Mouse (Mus musculus) adrenal gland, postnatal 4 days (tissue): ENCODE results near the gene Pef1. TPM values are rescaled to one million over a fixed set of nuclear protein-coding genes. Genes with fewer than 3 reads are reported as not detected.

Experiments used
- DNase-seq, 2 experiments: peaks; one replicate each; pipeline ENCODE4 v3.0.0; 2021 to 2022; ENCODE audit warnings: low spot score in 2 of 2, mixed read lengths in 2 of 2
- total RNA-seq, 2 experiments: library from RNA; stranded (reverse); gene quantifications; 2 replicates each; pipeline ENCODE4 v1.2.3; 2021

The Pef1 gene
- total RNA-seq, 2 experiments from 2014 or later = 63.6 to 65.1 TPM

DNA sequence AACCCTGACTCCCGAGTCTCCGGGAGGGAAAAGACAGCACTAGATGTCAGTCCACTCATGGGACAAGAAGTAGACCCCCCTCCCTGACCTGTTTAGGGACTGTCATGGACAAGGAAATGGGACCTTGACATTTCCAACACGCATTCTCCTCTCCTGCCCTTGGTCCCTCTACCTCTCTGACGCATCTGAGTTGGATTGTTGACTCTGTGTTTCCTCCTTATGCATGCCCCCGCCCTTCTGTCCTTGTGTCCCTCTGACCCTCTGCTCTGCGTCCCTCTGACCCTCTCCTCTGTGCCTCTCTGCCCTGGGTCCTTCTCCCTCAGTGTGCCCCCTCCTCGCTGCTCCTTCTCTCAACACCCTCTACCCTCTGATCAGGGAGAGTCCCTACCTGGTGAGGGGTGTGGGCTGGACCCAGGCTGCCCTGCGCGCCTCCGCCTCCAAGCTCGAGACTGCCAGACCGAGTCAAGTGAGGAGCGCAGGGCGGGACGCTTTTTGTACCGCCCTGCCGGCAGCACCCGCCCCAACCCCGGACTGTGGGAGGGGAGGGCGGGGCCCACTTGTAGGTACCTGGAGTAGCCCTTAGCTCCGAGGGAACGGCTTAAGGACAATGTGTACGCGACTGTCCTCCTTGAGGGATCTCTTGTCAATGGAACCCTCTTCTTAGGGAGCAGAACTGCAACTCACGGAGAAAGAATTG lies 72.1 kb downstream of the Pef1 start:
- DNase-seq = peak in 1 of 2 experiments; percentile 60

DNA sequence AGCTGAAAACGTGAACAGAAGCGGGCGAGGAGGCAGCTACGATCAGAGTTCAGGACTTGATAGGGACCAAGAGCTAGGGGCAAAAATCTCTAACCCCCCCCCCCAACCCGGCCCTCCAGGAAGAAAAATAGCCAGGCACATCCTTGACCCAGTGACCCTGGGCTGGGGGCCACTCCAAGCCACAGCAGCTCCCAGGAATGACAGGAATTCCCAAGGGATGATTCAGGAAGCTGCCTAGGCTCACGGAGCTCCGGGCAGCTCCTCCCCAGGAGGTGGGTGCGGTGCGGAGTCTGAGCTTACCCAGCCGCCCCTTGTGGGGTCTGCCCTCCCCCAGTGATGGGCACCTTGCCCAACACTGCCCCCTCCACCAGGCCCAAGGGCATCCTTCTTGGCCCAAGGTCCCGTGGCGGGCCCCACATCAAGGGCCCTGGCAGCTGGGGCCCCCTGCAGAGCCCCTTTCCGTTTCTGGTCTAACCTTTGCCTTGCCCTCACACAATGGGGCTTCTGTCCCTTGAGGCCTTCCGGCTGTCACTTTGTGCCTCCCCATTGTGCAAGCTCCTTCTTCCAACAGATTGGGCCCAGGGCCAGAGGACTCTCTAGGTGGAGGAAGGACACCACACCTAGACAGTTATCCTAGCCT lies 72.8 kb downstream of the Pef1 start, which contains the start of gene Tinagl1:
Gene Tinagl1 (minus strand): TSS at position 51 of the 640 bp plus-strand sequence.
- DNase-seq = no peak

DNA sequence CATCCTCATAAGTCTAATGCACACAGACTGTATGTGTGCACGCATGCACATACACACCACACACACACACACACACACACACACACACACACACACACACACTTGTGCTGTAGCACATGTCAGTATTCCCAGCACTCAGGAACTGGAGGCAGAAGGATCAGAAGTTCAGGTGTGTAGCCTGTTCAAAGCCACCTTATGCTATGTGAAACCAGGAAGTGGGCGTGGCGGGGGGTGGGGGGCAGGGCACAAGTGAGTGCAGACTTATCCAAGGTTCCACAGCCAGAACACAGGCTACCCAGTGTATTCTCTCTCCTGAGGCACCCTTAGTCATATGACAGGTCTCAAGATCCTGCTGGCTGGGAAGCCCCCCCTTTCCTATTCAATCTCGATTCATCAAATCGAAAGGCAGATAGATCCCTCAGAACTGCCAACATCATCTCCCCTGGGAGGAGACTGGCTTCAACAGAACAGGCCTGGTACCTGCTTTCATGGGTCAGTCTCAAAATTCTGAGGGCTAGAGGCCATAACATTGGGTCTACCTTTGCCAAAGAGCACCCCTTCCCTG lies 73.9 kb downstream of the Pef1 start:
- no peak for DNase-seq

DNA sequence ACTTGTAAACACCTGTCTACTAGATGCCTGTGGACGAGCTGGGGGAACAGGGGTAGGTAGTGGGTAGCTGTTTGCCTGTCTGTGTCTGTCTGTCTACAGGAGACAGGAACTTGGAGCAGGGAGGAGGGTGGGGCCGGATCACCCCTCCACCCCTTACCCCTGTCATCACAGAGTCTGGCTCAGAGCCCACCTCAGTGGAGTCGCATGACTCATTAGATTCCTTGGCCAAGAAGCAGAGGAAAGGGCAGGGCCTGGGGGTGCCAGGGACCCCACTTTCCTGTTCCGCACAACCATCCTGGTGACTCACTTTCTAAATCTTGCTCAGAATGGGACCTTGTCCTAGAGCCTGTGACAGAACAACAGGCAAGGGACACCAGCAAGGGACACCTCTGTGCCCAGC lies 74.7 kb downstream of the Pef1 start:
- DNase-seq = no peak

DNA sequence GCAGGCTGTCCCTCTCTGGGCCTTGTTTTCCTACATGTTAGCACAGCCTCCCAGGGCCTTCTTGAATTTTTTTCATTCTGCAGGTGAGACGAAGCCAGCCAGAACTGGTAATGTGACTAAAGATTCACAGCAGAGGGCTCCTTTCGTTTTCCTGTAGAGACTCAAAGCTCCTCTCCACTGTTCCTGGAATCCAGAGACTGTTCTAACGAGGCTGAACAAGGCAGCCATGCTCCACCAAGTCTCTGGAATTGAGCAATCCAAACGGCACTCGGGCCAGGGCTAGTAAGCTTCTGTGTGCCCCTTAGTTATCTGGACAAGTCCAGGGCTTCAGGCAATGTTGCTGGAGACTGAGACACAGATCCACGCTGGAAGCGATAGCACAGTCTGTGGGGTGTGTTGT lies 75.2 kb downstream of the Pef1 start:
- no peak for DNase-seq

Other genes with a start within 250 kb of the Pef1 start
- under 1 TPM; 0.62 to 0.64 TPM for gene Spocd1, start 173.3 kb upstream of the Pef1 start, total RNA-seq
- gene Adgrb2, start 117.7 kb upstream of the Pef1 start, total RNA-seq = 10 to 100 TPM; 41.2 to 43.1 TPM
- gene Col16a1, start 54.7 kb upstream of the Pef1 start, total RNA-seq = 10 to 100 TPM; 62.1 to 69.1 TPM
- gene Hcrtr1, start 36.8 kb downstream of the Pef1 start, total RNA-seq = 1 to 10 TPM; 1.2 to 1.8 TPM
- 10 to 100 TPM; 70.0 to 74.0 TPM for gene Tinagl1, start 72.6 kb downstream of the Pef1 start, total RNA-seq
- not detected for gene Gm853, start 119.8 kb downstream of the Pef1 start, total RNA-seq
- gene Serinc2, start 176.6 kb downstream of the Pef1 start, total RNA-seq = 1 to 10 TPM; 2.5 to 4.2 TPM
- 10 to 100 TPM; 27.0 to 37.9 TPM for gene Fabp3, start 206.0 kb downstream of the Pef1 start, total RNA-seq
- gene Gm10570, start 206.1 kb downstream of the Pef1 start, total RNA-seq = not detected